Mouse (Mus musculus): ENCODE data around the gene Nckap1l.

Gene Nckap1l

DNA sequence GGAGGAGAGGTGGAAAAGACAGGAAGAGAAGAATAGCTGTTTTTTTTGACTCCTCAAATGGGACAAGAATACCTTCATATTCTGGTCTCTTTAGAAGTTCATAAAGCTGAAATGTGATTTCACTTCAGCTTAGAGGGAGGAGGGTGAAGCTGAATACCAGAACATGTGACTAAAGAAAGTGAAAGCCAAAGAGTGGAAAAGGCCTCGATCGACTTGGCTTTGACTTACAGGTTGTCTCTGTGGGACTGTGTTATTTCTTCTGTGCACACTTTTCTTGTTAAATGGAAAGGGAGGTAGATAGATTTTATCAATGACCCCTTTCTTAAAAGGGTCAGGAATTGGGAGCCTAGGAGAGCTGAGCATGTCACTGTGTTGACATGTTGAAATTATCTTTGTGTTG, 47.6 kb downstream of the Nckap1l start:
- no peak for DNase-seq

- DNase-seq = peak; percentile 91
These were observed 49.0 kb downstream of the Nckap1l start, which contains the start of gene Pde1b for GRCm38 (mm10) chr15:103502435-103503250. Gene Pde1b (plus strand): TSS chr15:103503034.

DNA sequence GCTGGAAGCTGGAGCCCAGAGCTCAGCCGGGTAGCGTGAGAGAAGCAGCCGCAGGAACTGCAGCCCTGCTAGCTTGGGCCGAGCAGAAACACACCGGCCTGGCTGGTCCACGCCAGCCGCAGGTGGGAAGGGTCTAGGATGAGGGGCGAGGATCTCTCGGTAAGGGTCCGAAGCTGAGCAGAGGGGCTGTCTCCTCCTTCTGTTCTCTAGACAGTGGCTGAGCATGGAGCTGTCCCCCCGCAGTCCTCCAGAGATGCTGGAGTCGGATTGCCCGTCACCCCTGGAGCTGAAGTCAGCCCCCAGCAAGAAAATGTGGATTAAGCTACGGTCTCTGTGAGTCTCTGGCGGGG, 49.6 kb downstream of the Nckap1l start:
- no peak for DNase-seq

DNA sequence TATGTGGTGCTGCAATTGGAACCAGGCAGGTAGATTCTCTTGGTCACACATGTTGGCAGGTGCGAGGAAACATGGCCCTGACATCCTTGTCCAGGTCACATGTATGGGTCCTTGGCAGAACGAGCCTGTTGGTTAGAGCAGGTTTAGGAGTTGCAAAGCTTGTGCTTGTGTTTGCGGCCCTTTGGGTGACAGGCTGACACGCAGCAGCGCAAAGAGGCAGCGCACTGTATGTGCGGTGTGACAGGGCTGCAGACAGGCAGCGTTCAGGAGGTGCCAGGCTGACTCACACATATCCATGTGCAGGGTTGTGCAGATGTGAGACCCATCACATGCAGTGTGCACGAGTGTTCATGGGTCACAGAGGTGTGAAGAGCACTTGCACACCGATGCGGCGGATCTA, 50.1 kb downstream of the Nckap1l start:
- DNase-seq = peak; percentile 47

DNA sequence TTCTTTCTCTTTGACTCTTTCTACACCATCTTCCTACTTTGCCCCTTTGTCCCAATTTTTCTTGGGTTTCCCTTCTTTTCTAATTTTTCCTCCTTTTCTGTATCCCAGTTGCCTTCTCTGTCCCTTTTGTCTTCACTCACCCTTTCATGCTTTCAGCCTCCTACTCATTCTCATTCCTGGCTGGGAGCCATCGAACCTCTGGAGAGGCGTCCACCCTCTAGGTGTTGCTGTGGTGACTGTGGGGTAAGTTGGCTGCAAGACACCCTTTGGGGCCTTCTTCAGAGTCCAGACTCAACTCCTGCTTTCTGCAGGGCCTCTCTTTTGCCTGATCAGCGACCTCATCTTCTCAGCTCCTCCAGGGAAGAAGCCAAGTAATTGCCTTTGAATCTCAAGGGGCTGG, 55.7 kb downstream of the Nckap1l start:
- DNase-seq = no peak

- no peak for DNase-seq
These were observed 58.1 kb downstream of the Nckap1l start for GRCm38 (mm10) chr15:103511652-103512051.

DNA sequence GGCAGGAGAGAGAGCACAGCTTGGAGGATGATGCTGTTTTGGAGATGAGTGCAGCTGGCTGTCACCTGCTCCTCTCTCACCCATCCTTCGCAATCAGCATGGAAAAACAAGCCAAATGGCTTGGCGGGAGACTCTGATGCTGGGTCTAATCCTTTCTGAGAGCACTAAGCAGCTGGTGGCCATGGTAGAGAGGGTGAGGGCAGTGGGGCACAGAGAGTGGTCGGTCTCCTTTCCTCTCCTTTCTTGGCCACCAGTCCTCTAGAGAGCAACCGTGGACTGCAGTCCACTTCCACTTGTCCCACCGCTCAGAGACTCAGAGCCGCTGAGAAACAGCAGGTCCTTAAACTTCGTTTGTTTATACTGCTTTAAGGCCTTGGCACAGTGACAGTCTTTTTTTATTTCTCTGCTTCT, 60.0 kb downstream of the Nckap1l start:
- peak; percentile 73 for DNase-seq

- peak; percentile 96 for DNase-seq
These were observed 60.5 kb downstream of the Nckap1l start for GRCm38 (mm10) chr15:103514119-103514518.

GRCm38 (mm10) chr15:103514914-103515313, 61.3 kb downstream of the Nckap1l start:
- DNase-seq = no peak

- DNase-seq = peak; percentile 95
These were observed 65.2 kb downstream of the Nckap1l start for GRCm38 (mm10) chr15:103518600-103519385.

GRCm38 (mm10) chr15:103519386-103520378, 66.1 kb downstream of the Nckap1l start:
- peak; percentile 90 for DNase-seq

DNA sequence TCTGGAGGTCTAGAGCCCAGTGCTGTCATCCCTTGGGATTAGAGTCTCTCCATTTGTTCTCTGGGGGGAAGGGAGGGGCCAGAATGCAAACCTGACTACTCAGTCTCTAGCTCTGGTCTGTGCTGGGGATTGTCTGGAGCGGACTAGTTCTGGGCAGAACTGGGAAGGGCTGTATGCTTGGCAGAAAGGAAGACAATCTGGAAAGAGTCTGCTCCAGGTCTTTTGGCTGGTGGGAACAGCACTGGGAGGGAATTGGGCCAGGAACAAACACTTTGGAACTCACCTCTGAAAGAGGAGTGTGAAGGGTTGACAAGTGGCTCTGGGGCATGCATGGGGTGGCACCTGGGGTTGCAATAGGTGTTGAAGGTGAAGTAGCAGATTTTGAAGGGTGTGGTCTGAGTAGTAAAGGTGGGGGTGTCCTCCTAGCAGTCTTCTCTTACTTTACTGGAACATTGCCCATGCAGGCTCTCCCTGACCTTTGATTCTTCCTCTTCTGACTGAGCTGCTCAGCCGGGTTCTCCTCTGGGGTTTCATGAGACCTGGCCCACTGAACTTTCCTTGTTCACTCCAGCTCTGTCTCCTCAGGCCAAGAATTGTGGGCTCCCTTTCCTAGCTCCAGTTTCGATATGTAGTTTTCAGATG, 69.0 kb downstream of the Nckap1l start:
- peak; percentile 80 for DNase-seq

DNA sequence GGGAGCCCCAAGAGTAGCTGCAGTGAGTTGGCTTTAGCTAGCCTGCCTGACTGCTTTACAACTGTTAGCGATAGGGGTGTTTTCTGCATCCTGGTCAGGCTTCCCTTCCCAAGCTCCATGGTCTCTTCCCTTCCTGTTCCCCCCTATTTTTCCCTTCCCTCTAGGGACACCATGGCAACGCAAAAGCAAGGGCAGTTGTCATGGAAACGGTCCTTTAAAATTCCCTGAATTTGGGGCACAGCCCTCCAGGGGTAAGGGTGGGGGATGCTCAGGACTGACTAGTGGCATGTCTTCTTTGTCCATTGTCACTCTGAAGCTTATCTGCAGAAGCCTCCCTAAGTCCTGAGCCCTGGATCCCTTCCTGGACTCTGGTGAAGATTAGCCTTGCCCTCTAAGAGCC, 69.6 kb downstream of the Nckap1l start:
- peak; percentile 51 for DNase-seq

DNA sequence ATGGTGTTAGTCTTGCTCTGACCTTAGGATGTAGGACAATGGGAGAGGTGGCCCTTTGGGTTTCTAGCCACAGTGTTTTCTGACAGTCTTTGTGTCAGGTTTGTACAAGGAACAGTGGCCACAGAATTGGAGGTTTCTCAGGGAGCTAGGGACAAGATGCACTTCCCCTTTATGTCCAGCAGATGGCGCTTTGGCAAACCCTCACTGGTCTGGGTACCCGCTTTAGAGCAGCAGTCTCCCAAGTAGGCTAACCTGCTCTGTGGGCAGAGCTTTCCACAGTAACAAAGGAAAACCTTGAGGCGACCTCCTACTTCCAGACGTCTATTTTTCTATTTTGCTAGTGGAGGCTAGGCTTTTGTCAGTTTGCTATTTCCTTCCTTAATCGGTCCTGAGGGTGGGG, 76.8 kb downstream of the Nckap1l start:
- DNase-seq = peak; percentile 87

DNA sequence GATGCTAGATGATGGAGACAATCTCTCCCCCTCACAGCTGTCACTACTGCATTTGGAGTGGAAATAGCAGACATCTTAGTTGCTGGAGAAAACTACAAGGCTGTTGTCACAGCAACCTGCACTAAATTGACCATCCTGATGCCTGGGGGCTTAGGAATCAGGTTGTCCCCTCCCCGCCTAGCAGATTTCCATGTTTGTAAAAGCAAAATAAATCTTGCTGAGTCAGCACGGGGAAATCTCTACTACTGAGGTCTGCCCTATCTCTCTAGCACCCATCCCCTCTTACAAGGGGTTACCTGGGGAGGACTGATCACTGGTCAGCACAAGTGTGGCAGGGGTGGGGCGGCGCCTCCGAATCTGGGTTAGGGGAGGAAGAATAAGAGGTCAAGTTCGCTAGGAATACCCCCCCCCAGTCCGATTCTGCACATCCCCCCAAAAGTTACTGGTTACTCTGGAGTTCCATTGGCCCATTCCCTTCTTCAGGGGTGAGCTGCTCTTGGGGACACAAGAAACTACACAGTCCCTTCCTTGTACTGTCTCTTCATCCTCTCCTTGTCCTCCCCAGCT, 80.5 kb downstream of the Nckap1l start:
- no peak for DNase-seq

GRCm38 (mm10) chr15:103535030-103535429, 81.4 kb downstream of the Nckap1l start:
- no peak for DNase-seq

DNA sequence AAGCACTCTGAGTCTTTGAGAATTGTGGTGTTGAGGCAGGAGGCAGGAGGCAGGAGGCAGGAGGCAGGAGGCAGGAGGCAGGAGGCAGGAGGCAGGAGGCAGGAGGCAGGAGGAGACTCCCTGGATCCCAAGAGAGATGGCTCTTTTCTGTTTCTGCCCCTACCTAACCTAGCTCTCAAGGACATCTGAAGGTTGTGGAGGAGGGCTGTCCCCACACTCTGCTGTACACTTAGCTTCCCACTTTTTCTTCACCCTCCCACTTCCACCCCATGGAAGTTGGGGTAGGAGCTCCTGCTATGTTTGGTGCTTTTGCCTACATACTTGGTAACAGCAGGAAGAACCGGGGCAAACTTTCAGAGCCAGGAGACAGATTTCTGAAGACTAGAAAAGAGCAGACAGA, 82.2 kb downstream of the Nckap1l start:
- no peak for DNase-seq

DNA sequence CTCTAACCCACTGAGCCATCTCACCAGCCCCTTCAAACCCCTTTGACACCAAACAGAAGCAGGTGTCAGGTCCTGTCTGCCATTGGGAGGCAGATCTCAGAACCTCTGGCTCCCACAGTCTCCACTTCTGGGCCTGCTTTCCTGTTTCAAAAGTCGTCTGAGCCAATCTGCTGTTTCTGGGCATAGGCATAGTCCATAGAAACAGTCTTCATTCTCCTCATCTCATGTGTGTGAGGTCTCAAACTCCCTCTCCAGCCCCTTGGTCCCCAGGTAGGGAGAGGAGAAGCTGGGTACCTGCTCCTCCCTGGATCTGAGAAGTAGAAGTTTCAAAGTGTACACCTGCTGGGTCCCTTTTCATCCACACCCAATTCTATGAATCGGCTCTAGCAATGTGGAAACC, 82.9 kb downstream of the Nckap1l start:
- DNase-seq = no peak

GRCm38 (mm10) chr15:103537011-103537821, 83.6 kb downstream of the Nckap1l start:
- DNase-seq = peak; percentile 74

DNA sequence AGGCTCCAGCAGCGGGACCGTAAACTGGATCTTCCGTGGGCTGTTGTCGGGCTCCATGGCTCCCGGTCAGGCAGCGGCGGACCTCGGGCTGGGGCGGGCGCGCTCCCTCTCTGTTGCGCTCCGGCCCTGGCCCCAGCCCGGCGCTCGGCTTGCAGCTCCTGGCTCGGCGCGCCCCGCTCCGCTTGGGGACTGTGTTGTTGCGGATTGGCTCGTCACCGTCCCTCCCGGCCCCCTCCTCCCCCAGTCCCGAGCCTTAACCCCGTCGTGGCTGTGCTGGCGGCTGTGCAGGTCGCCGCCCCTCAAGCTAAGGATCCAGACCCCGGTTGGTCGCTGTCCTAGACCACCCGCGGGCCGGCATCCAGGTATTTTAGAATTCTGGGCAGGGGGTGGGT, 84.2 kb downstream of the Nckap1l start, which contains the start of gene Ppp1r1a:
Gene Ppp1r1a (minus strand): TSS at position 182 of the 392 bp plus-strand sequence.
- peak; percentile 87 for DNase-seq

DNA sequence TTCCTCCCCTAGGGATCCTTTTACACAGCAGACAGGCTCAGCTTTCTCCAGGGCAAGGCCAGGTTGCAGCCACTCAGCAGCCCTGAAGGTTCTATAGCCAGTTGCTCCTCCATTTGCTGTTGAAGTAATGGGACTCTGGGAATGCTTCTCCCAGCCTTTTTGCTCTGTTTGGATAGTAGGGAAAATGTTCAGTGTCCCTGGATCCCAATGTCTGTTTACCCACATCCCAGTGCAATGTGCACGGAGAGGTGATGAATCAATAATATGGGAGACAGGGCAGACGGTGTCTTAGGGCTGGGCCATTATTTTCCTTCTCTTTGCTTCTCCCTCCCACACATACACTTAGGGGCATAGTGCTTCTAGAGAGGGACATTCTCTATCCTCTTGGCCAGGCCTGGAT, 85.7 kb downstream of the Nckap1l start:
- no peak for DNase-seq

Measured in retina, postnatal 1 day (tissue).